Mouse (Mus musculus) CD4-positive helper T cell, adult 2 months (primary cell): ENCODE measurements around the gene Zan.

Source experiments
- DNase-seq: peaks from one replicate; pipeline ENCODE4 v3.0.0-alpha.2; 2012; ENCODE audit warnings: low read depth, missing footprints, low spot score

Gene Zan

GRCm38 (mm10) chr5:137334317-137334716 lies 142.5 kb downstream of the Zan start:
- DNase-seq, result no peak

- DNase-seq, result peak; percentile 93
These were observed 143.2 kb downstream of the Zan start, which contains the start of gene Slc12a9 for GRCm38 (mm10) chr5:137333512-137334174. Gene Slc12a9, minus strand, starts transcription at chr5:137333597.

DNA sequence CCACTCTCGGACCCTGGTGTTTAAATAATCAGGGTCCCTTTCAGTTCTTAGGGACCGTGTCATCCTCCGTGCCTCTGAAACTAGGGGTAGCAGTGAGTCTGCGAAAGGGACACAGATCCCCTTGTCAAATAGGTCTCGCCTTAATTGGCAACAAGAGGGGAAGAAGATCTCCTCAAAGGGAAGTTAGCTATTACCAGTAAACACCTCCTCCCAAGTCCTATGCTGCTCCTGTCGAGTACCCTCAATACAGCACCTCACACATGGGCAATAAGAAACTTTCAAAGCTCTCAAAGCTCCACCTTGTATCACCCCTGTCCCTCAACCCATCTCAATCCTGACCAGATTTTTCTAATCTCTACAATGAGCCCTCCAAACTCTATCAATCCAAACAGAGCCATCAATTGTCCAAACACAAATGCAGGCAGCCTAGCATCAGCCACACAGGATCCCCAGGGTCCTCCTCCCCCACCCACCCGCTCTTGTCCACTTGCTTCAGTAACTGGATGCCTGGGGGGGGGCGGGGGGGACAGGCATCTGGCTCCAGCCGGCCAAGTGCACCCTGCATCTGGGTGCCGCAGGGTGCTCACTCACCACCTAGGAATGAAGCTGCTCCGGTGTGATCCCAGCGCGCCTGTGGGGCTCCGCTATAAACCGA lies 143.9 kb downstream of the Zan start:
- no peak for DNase-seq

GRCm38 (mm10) chr5:137330910-137331309 lies 146.0 kb downstream of the Zan start:
- DNase-seq, result no peak
